23 mouse cellular contexts compared by ENCODE assay signal in the genomic region with DNA sequence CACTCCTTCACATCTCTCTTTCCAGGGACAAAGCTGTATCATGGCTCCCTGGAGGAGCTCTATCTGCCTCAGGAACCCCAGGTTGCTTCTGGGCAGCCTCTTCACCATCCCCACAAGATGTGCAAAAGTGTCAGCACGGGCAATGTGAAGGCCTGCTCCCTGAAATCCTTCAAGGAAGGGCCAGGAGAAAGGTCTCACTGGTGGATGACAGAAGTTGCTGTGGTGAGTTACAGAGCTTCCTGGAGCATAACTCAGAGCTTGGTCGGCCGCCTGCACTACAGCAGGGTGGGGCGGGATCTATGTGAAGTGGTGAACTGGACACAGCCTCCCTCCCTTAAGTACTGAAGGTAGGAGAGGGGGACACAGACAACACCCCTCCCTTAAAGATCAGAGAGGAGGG. TPM values are rescaled to one million over a fixed set of nuclear protein-coding genes. Genes with fewer than 3 reads are reported as not detected.
DNase-seq lines count a peak whose midpoint lies in the region; ATAC-seq and TF ChIP-seq lines count a peak whose summit lies in the region.
"Had no signal": no experiment of that assay in that cellular context is flagged by ENCODE, and none has a peak within 500 bp of the region (broad histone marks: within the 10 kb centered on the region; RNA-seq: fewer than 3 reads in every experiment).

No protein-coding gene starts in this region.

- ATAC-seq in intestine, embryonic 16.5 days: no peak
- no peak for ATAC-seq in intestine, postnatal 0 days
- ATAC-seq in liver, embryonic 15.5 days (ENCODE audit: insufficient read depth): no peak
- no peak for ATAC-seq in monocyte, adult 5-6 weeks (replicated peaks; ENCODE audit: insufficient number of reproducible peaks, low FRiP score, low TSS enrichment, poor library complexity, severe bottlenecking)
- ATAC-seq: forebrain, embryonic 16.5 days; hindbrain, postnatal 0 days; midbrain, embryonic 16.5 days had no signal

- H3K36me3 ChIP-seq in intestine, embryonic 16.5 days (ENCODE audit: control insufficient read depth, insufficient read depth, low read length): no peaks in the 10 kb centered on the region
- H3K36me3 ChIP-seq in intestine, postnatal 0 days (ENCODE audit: control insufficient read depth, insufficient read depth): no peaks in the 10 kb centered on the region
- peaks cover 18 to 24% of the 10 kb centered on the region in 2 experiments for H3K36me3 ChIP-seq in CH12.LX (replicated peaks in 1 of 2; ENCODE audit: control insufficient read depth in 1 of 2, insufficient read depth in 1 of 2, low read length in 1 of 2)
- H3K36me3 ChIP-seq in liver, embryonic 15.5 days (replicated peaks): no peaks in the 10 kb centered on the region
- H3K36me3 ChIP-seq: heart, embryonic 12.5 days; lung, embryonic 15.5 days had no signal

- 0 out of 2 replicates have a peak overlapping the region, but pooled peaks have one; percentile 2 for H3K9ac ChIP-seq in intestine, embryonic 16.5 days (ENCODE audit: low read depth, low read length)
- no peak overlapping the region for H3K9ac ChIP-seq in intestine, postnatal 0 days (ENCODE audit: low read depth, low read length)
- H3K9ac ChIP-seq in CH12.LX (ENCODE audit: insufficient read depth, low read depth): peak overlapping the region; percentile 87; the same call in 1 of the 2 replicates
- H3K9ac ChIP-seq in liver, embryonic 15.5 days: no peak overlapping the region
- H3K9ac ChIP-seq: heart, embryonic 12.5 days; lung, embryonic 15.5 days had no signal

- TF ChIP-seq POLR2A in CH12.LX (IDR thresholded peaks at IDR 0.05; ENCODE audit: low read depth, low read length): no peak
- TF ChIP-seq POLR2A in bone marrow, adult 2 months (IDR thresholded peaks at IDR 0.05; ENCODE audit: borderline replicate concordance, control insufficient read depth, low read depth, low read length): no peak

- H3K9me3 ChIP-seq in intestine, embryonic 16.5 days (ENCODE audit: control insufficient read depth, low read length): no peaks in the 10 kb centered on the region
- no peaks in the 10 kb centered on the region for H3K9me3 ChIP-seq in intestine, postnatal 0 days (ENCODE audit: control insufficient read depth)
- H3K9me3 ChIP-seq in CH12.LX (replicated peaks; ENCODE audit: low read length): no peaks in the 10 kb centered on the region
- H3K9me3 ChIP-seq in liver, embryonic 15.5 days (replicated peaks): no peaks in the 10 kb centered on the region
- H3K9me3 ChIP-seq: heart, embryonic 12.5 days; lung, embryonic 15.5 days had no signal

- no peak overlapping the region for H3K4me3 ChIP-seq in intestine, embryonic 16.5 days (ENCODE audit: low read length)
- H3K4me3 ChIP-seq in intestine, postnatal 0 days (ENCODE audit: low read depth, low read length): no peak overlapping the region
- H3K4me3 ChIP-seq in CH12.LX (replicated peaks in 1 of 3; ENCODE audit: low read depth in 2 of 3, low read length in 2 of 3, poor library complexity in 1 of 3): peak overlapping the region in 2 of 3 experiments; percentile 58 to 75
- peak overlapping the region; percentile 79 for H3K4me3 ChIP-seq in bone marrow, adult 2 months (replicated peaks; ENCODE audit: control insufficient read depth, low read depth, low read length)
- H3K4me3 ChIP-seq in liver, embryonic 15.5 days (replicated peaks): peak overlapping the region; percentile 36; the same call in 1 of the 2 replicates
- H3K4me3 ChIP-seq: heart, embryonic 12.5 days; layer of hippocampus, adult 2 months; left cerebral cortex, adult 2 months; lung, embryonic 15.5 days had no signal

- H3K27me3 ChIP-seq in intestine, embryonic 16.5 days (replicated peaks; ENCODE audit: control insufficient read depth, insufficient read depth, low read length): peaks cover 9% of the 10 kb centered on the region
- H3K27me3 ChIP-seq in intestine, postnatal 0 days (replicated peaks; ENCODE audit: control insufficient read depth, insufficient read depth, low read length): 0 out of 2 replicates have a peak, but pooled peaks cover 3% of the 10 kb centered on the region
- H3K27me3 ChIP-seq in CH12.LX (replicated peaks): no peaks in the 10 kb centered on the region
- H3K27me3 ChIP-seq in liver, embryonic 15.5 days: peaks cover 25% of the 10 kb centered on the region

- H3K4me1 ChIP-seq in intestine, embryonic 16.5 days (ENCODE audit: control insufficient read depth, insufficient read depth, low read length): peaks cover 19% of the 10 kb centered on the region
- H3K4me1 ChIP-seq in intestine, postnatal 0 days (replicated peaks; ENCODE audit: control insufficient read depth, insufficient read depth, low read length): 0 out of 2 replicates have a peak, but pooled peaks cover 4% of the 10 kb centered on the region
- H3K4me1 ChIP-seq in CH12.LX (ENCODE audit: control insufficient read depth in 1 of 2, insufficient read depth in 2 of 2): peaks cover 5 to 36% of the 10 kb centered on the region in 2 experiments
- H3K4me1 ChIP-seq in bone marrow, adult 2 months (ENCODE audit: control insufficient read depth, insufficient read depth, low read length): peaks cover 6% of the 10 kb centered on the region; the same call in 1 of the 2 replicates
- peaks cover 58% of the 10 kb centered on the region for H3K4me1 ChIP-seq in liver, embryonic 15.5 days (replicated peaks)

- no peak for TF ChIP-seq CTCF in intestine, postnatal 0 days (IDR thresholded peaks at IDR 0.05; ENCODE audit: low read depth)
- no peak for TF ChIP-seq CTCF in CH12.LX (conservative IDR thresholded peaks at IDR 0.05 in 1 of 2, IDR thresholded peaks at IDR 0.05 in 1 of 2; ENCODE audit: low read depth in 2 of 2, low read length in 2 of 2)
- TF ChIP-seq CTCF in bone marrow, adult 2 months (IDR thresholded peaks at IDR 0.05; ENCODE audit: control insufficient read depth, insufficient read depth, low read length): no peak

- no peak for TF ChIP-seq EP300 in CH12.LX (IDR thresholded peaks at IDR 0.05; ENCODE audit: low read length)

- H3K27ac ChIP-seq in intestine, embryonic 16.5 days (ENCODE audit: low read length): 0 out of 2 replicates have a peak overlapping the region, but pooled peaks have one; percentile 8
- no peak overlapping the region for H3K27ac ChIP-seq in intestine, postnatal 0 days (ENCODE audit: low read depth, low read length)
- no peak overlapping the region for H3K27ac ChIP-seq in CH12.LX (ENCODE audit: insufficient read depth, low read depth)
- peak overlapping the region; percentile 96 for H3K27ac ChIP-seq in bone marrow, adult 2 months (ENCODE audit: control insufficient read depth, insufficient read depth, low read depth, low read length, poor library complexity)
- peak overlapping the region; percentile 60; the same call in 1 of the 2 replicates for H3K27ac ChIP-seq in liver, embryonic 15.5 days (replicated peaks)
- H3K27ac ChIP-seq: hindbrain, postnatal 0 days; layer of hippocampus, adult 2 months; left cerebral cortex, adult 2 months; lung, embryonic 15.5 days had no signal

- in situ Hi-C loops in CH12.LX (cut with MboI; ENCODE audit: low pct_ligation_motif_present, low pct_unique_long_range_greater_than_20kb, low sequenced_read_pairs): no loop called here

- H3K4me2 ChIP-seq in intestine, embryonic 16.5 days (ENCODE audit: low read depth, low read length): no peak overlapping the region
- no peak overlapping the region for H3K4me2 ChIP-seq in intestine, postnatal 0 days (replicated peaks; ENCODE audit: low read depth)
- 0 out of 2 replicates have a peak overlapping the region, but pooled peaks have one; percentile 97 for H3K4me2 ChIP-seq in CH12.LX (ENCODE audit: insufficient read depth, low read depth, poor library complexity, severe bottlenecking)
- peak overlapping the region; percentile 90 for H3K4me2 ChIP-seq in liver, embryonic 15.5 days
- H3K4me2 ChIP-seq: heart, embryonic 12.5 days; lung, embryonic 15.5 days had no signal

- DNase-seq in CH12.LX (ENCODE audit: extremely low read depth): no peak
- no peak for DNase-seq in adrenal gland, adult 8-10 months
- DNase-seq in kidney, postnatal 14 days: no peak
- DNase-seq: adrenal gland, postnatal 10 days; cerebellum, adult 2 months; heart, postnatal 36 days; right cerebral cortex, adult 18-20 months had no signal

- WGBS in intestine, embryonic 16.5 days: 54% methylated on average over 4 of the region's 4 CpGs
- 50% methylated on average over 4 of the region's 4 CpGs for WGBS in intestine, postnatal 0 days
- WGBS in bone marrow, adult 2 months: 33% methylated on average over 4 of the region's 4 CpGs
- 48% methylated on average over 4 of the region's 4 CpGs for WGBS in liver, embryonic 15.5 days (ENCODE audit: insufficient replicate concordance)

- dilution Hi-C loops in CH12.LX (cut with MboI; ENCODE audit: extremely low pct_ligation_motif_present, extremely low pct_unique_long_range_greater_than_20kb, low sequenced_read_pairs): no loop called here

- no peak for TF ChIP-seq RAD21 in CH12.LX (IDR thresholded peaks at IDR 0.05; ENCODE audit: low read depth, low read length)

- H3K79me2 ChIP-seq in CH12.LX (replicated peaks; ENCODE audit: control insufficient read depth, extremely low read depth, insufficient read depth, poor library complexity, severe bottlenecking): no peaks in the 10 kb centered on the region

RNA-seq across cellular contexts. Expression of a gene that starts 0.9 kb away (rescaled TPM):
- polyA plus RNA-seq in intestine, embryonic 16.5 days (2015; fragmentation: Nextera tagmentation; extraction: Ambion mirVana): 7.9 and 9.0 TPM in 2 replicates
- polyA plus RNA-seq in intestine, postnatal 0 days (2015; fragmentation: Nextera tagmentation; extraction: Ambion mirVana): 9.5 and 12.0 TPM in 2 replicates
- total RNA-seq in CH12.LX (2012; rRNA removed): 32.5 and 33.7 TPM in 2 replicates
- total RNA-seq in CH12.LX (2014; rRNA removed): 32.4 and 34.0 TPM in 2 replicates
- polyA plus RNA-seq in CH12.LX (2012; ENCODE audit: insufficient read length, low read depth): 42.4 and 44.7 TPM in 2 replicates
- 30.1 and 77.2 TPM in 2 replicates for polyA plus RNA-seq in bone marrow, adult 2 months (2011; ENCODE audit: insufficient read depth, insufficient read length, low replicate concordance, missing spikeins)
- polyA plus RNA-seq in liver, embryonic 15.5 days (2015; fragmentation: Nextera tagmentation; extraction: Ambion mirVana): 14.1 and 14.9 TPM in 2 replicates
- 1 to 10 TPM; 2.2 to 5.0 (median 3.6) TPM for total RNA-seq in adrenal gland, adult 8-10 months (2022)
- 101 to 125 TPM (median 109 TPM) in 3 replicates for total RNA-seq in monocyte, adult 5-6 weeks (2017)

RNA-seq across cellular contexts. Expression of a gene that starts 11.1 kb away (rescaled TPM):
- polyA plus RNA-seq in intestine, embryonic 16.5 days (2015; fragmentation: Nextera tagmentation; extraction: Ambion mirVana): 96.8 and 108 TPM in 2 replicates
- polyA plus RNA-seq in intestine, postnatal 0 days (2015; fragmentation: Nextera tagmentation; extraction: Ambion mirVana): 47.2 and 50.7 TPM in 2 replicates
- total RNA-seq in CH12.LX (2012; rRNA removed): 224 and 234 TPM in 2 replicates
- 110 and 143 TPM in 2 replicates for total RNA-seq in CH12.LX (2014; rRNA removed)
- 161 and 177 TPM in 2 replicates for polyA plus RNA-seq in CH12.LX (2012; ENCODE audit: insufficient read length, low read depth)
- 41.6 and 85.0 TPM in 2 replicates for polyA plus RNA-seq in bone marrow, adult 2 months (2011; ENCODE audit: insufficient read depth, insufficient read length, low replicate concordance, missing spikeins)
- polyA plus RNA-seq in liver, embryonic 15.5 days (2015; fragmentation: Nextera tagmentation; extraction: Ambion mirVana): 109 and 112 TPM in 2 replicates
- 100 to 1,000 TPM in 1 of 4 experiments, 10 to 100 TPM in 3; 79.7 to 107 (median 92.0) TPM for total RNA-seq in adrenal gland, adult 8-10 months (2022)
- 56.6 to 72.2 TPM (median 64.5 TPM) in 3 replicates for total RNA-seq in monocyte, adult 5-6 weeks (2017)

RNA-seq across cellular contexts. Expression of a gene that starts 19.1 kb away (rescaled TPM):
- polyA plus RNA-seq in intestine, embryonic 16.5 days (2015; fragmentation: Nextera tagmentation; extraction: Ambion mirVana): 6.6 and 7.6 TPM in 2 replicates
- 2.0 TPM in 2 replicates for polyA plus RNA-seq in intestine, postnatal 0 days (2015; fragmentation: Nextera tagmentation; extraction: Ambion mirVana)
- total RNA-seq in CH12.LX (2012; rRNA removed) (0.13 and 0.42 TPM in 2 replicates), CH12.LX (2014; rRNA removed) (not detected in 2 replicates)
- polyA plus RNA-seq in CH12.LX (2012; ENCODE audit: insufficient read length, low read depth): 0.10 and 0.14 TPM in 2 replicates
- polyA plus RNA-seq in bone marrow, adult 2 months (2011; ENCODE audit: insufficient read depth, insufficient read length, low replicate concordance, missing spikeins): 2.2 TPM in 1 of 2 replicates, not detected in the other
- 0.31 and 0.32 TPM in 2 replicates for polyA plus RNA-seq in liver, embryonic 15.5 days (2015; fragmentation: Nextera tagmentation; extraction: Ambion mirVana)
- 1 to 10 TPM; 4.4 to 6.4 (median 5.2) TPM for total RNA-seq in adrenal gland, adult 8-10 months (2022)
- not detected in 3 replicates for total RNA-seq in monocyte, adult 5-6 weeks (2017)
- total RNA-seq: granulocyte monocyte progenitor cell, adult 5-6 weeks; megakaryocyte progenitor cell, adult 5-6 weeks had no signal

RNA-seq across cellular contexts. Expression of a gene that starts 31.5 kb away (rescaled TPM):
- polyA plus RNA-seq in intestine, embryonic 16.5 days (2015; fragmentation: Nextera tagmentation; extraction: Ambion mirVana): not detected in 2 replicates
- polyA plus RNA-seq in intestine, postnatal 0 days (2015; fragmentation: Nextera tagmentation; extraction: Ambion mirVana): 0.04 TPM in 1 of 2 replicates, not detected in the other
- total RNA-seq in CH12.LX (2012; rRNA removed): 1.3 and 2.6 TPM in 2 replicates
- 0.85 and 0.89 TPM in 2 replicates for total RNA-seq in CH12.LX (2014; rRNA removed)
- polyA plus RNA-seq in CH12.LX (2012; ENCODE audit: insufficient read length, low read depth): 0.65 and 0.83 TPM in 2 replicates
- 0.27 TPM in 1 of 2 replicates, not detected in the other for polyA plus RNA-seq in bone marrow, adult 2 months (2011; ENCODE audit: insufficient read depth, insufficient read length, low replicate concordance, missing spikeins)
- 0.71 and 0.82 TPM in 2 replicates for polyA plus RNA-seq in liver, embryonic 15.5 days (2015; fragmentation: Nextera tagmentation; extraction: Ambion mirVana)
- under 1 TPM in 1 of 4 experiments, not detected in 3; 0.11 TPM for total RNA-seq in adrenal gland, adult 8-10 months (2022)
- total RNA-seq in monocyte, adult 5-6 weeks (2017): not detected in 3 replicates
- total RNA-seq: granulocyte monocyte progenitor cell, adult 5-6 weeks; heart, postnatal 36 days; hindbrain, postnatal 0 days; layer of hippocampus, adult 2 months had no signal
- polyA plus RNA-seq: cerebellum, adult 2 months; embryonic facial prominence, embryonic 11.5 days; forebrain, embryonic 16.5 days; heart, embryonic 12.5 days; hindbrain, postnatal 0 days; lung, embryonic 15.5 days; neural tube, embryonic 11.5 days had no signal

RNA-seq across cellular contexts. Expression of a gene that starts 33.9 kb away (rescaled TPM):
- 9.9 and 11.1 TPM in 2 replicates for polyA plus RNA-seq in intestine, embryonic 16.5 days (2015; fragmentation: Nextera tagmentation; extraction: Ambion mirVana)
- polyA plus RNA-seq in intestine, postnatal 0 days (2015; fragmentation: Nextera tagmentation; extraction: Ambion mirVana): 8.7 and 12.8 TPM in 2 replicates
- total RNA-seq in CH12.LX (2012; rRNA removed): 2.7 and 3.3 TPM in 2 replicates
- 0.51 and 0.74 TPM in 2 replicates for total RNA-seq in CH12.LX (2014; rRNA removed)
- polyA plus RNA-seq in CH12.LX (2012; ENCODE audit: insufficient read length, low read depth): 16.5 and 17.7 TPM in 2 replicates
- 75.9 and 131 TPM in 2 replicates for polyA plus RNA-seq in bone marrow, adult 2 months (2011; ENCODE audit: insufficient read depth, insufficient read length, low replicate concordance, missing spikeins)
- polyA plus RNA-seq in liver, embryonic 15.5 days (2015; fragmentation: Nextera tagmentation; extraction: Ambion mirVana): 7.9 and 8.0 TPM in 2 replicates
- 10 to 100 TPM; 43.1 to 84.1 (median 62.3) TPM for total RNA-seq in adrenal gland, adult 8-10 months (2022)
- 4.2 to 15.5 TPM (median 12.1 TPM) in 3 replicates for total RNA-seq in monocyte, adult 5-6 weeks (2017)

Comparison
In these comparisons a context has a peak if more than half of its experiments do, and no peak if none do; other contexts are left out.
1. H3K27ac ChIP-seq: peak in intestine, embryonic 16.5 days (single experiment), bone marrow, adult 2 months (single experiment) and liver, embryonic 15.5 days (single experiment); none in intestine, postnatal 0 days (single experiment) and CH12.LX (single experiment).
2. H3K9ac ChIP-seq: peak in intestine, embryonic 16.5 days (single experiment) and CH12.LX (single experiment); none in intestine, postnatal 0 days (single experiment) and liver, embryonic 15.5 days (single experiment).
3. H3K4me2 ChIP-seq: peak in CH12.LX (single experiment) and liver, embryonic 15.5 days (single experiment); none in intestine, embryonic 16.5 days (single experiment) and intestine, postnatal 0 days (single experiment).
4. H3K4me3 ChIP-seq: peak in CH12.LX (2 of 3), bone marrow, adult 2 months (single experiment) and liver, embryonic 15.5 days (single experiment); none in intestine, embryonic 16.5 days (single experiment) and intestine, postnatal 0 days (single experiment).